Mouse (Mus musculus): ENCODE results near the gene T2.
A peak's percentile ranks its signal among the peaks of the same experiment; 100 is the strongest.
"Not testable (repeated sequence)": the region's sequence is repeated elsewhere in the genome, so short reads cannot be mapped to it uniquely, and the experiment has no call there.

T2 gene

DNA sequence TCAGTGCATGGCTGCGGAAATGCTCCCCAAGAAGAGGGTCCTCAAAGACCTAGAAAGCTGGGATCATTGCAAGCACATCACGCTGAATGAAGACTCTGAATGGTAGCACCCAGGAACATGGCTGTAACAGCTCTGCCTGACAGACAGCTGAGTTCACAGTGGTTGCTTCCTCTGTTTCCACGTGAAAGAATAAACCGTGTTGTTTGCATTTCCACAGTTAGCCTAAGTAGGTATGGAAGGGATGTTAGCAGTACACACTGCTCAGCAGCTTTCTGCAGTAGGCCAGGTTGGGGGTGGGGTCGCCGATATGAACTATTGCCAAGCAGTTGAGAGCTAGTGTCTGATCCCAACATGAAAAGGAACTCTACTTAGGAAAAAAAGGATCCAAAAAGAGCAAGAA, at the start of gene T2:
Gene T2 (plus strand): TSS at position 301 of the 400 bp plus-strand sequence.
- no peak for DNase-seq (ENCODE audit: low spot score)

- peak; percentile 96 for DNase-seq (ENCODE audit: low spot score)
These were observed 44.8 kb upstream of the T2 start, which contains the start of gene Sft2d1 for GRCm38 (mm10) chr17:8310838-8311614. Gene Sft2d1, plus strand, starts transcription at chr17:8311102.

GRCm38 (mm10) chr17:8311751-8312150, 44.0 kb upstream of the T2 start:
- no peak for DNase-seq (ENCODE audit: low spot score)

DNA sequence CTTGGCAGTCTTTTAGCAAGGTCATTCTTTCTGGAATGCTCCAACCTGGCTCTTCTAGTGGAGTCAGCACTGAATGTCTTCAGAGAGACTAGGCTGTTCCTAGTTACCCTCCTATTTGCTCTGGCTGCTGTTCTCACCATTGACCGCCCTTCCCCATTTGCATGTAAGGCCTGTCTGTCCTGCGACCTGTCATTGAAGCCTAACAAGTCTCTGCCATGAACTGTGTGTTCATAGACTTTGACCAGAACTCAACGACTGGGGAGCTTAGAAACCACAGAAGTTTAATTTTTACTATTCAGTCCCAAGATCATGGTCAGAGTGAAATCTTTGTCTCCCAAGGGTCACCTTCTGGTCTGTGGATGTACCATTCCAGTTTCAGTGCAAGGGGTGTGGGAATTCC, 41.8 kb upstream of the T2 start:
- no peak for DNase-seq (ENCODE audit: low spot score)

- DNase-seq (ENCODE audit: low spot score), result no peak
These were observed 39.5 kb upstream of the T2 start for GRCm38 (mm10) chr17:8316251-8316650.

- DNase-seq (ENCODE audit: low spot score), result not testable (repeated sequence)
These were observed 28.9 kb upstream of the T2 start for GRCm38 (mm10) chr17:8326877-8327276.

- no peak for DNase-seq (ENCODE audit: low spot score)
These were observed 27.1 kb upstream of the T2 start for GRCm38 (mm10) chr17:8328511-8329174.

- no peak for DNase-seq (ENCODE audit: low spot score)
These were observed 25.2 kb upstream of the T2 start for GRCm38 (mm10) chr17:8330602-8331001.

DNA sequence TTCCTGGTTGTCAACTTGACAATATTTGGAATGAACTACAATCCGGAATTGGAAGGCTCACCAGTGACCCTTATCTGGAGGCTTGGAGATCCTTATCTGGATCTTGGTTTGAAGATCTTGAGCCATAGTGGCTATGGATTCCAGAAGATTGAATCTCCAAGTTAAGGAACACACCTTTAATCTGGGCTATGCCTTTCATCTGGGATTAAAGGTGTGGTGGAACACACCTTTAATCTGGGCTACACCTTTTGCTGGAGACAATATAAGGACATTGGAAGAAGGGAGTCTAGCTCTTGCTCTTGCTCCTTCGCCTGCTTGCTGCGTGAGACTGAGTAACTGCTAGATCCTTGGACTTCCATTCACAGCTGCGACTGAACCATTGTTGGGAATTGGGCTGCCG, 18.6 kb upstream of the T2 start, which contains the start of gene Prr18:
Gene Prr18 (plus strand): TSS at position 301 of the 400 bp plus-strand sequence.
- not testable (repeated sequence) for DNase-seq (ENCODE audit: low spot score)

DNA sequence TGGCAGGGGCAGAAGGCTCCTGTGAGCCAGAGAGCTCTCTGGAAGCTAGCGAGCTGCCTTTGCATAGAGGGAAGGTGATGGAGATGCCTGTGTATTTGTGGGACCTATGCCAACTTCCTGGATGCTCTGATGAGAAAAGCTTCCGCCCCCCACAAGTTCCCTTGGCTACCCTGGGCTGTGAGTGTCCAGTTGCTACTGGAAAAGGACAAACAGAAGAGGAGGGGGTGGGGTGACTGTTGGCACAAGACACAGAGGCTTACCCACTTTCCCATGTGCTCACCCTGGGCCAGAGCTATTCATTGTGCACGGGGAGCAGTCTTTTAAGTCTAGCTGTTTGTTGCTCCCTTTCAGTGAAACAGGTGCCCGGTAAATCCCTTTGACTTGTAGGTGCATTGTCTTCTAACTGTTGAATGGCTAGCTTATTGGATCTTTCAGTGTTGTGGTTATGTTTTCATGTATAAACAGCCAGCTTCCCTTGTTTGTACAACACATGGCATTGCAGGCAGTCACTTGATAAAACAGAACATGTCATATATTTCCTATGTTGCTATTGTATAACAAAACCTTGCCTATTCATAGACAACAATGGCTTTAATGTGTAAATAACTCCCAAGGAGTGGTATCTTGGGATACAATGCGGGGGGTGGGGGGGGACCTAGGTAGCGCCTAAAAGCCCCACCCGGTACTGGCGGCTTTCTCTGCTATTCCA, 16.0 kb upstream of the T2 start:
- DNase-seq (ENCODE audit: low spot score), result no peak

DNA sequence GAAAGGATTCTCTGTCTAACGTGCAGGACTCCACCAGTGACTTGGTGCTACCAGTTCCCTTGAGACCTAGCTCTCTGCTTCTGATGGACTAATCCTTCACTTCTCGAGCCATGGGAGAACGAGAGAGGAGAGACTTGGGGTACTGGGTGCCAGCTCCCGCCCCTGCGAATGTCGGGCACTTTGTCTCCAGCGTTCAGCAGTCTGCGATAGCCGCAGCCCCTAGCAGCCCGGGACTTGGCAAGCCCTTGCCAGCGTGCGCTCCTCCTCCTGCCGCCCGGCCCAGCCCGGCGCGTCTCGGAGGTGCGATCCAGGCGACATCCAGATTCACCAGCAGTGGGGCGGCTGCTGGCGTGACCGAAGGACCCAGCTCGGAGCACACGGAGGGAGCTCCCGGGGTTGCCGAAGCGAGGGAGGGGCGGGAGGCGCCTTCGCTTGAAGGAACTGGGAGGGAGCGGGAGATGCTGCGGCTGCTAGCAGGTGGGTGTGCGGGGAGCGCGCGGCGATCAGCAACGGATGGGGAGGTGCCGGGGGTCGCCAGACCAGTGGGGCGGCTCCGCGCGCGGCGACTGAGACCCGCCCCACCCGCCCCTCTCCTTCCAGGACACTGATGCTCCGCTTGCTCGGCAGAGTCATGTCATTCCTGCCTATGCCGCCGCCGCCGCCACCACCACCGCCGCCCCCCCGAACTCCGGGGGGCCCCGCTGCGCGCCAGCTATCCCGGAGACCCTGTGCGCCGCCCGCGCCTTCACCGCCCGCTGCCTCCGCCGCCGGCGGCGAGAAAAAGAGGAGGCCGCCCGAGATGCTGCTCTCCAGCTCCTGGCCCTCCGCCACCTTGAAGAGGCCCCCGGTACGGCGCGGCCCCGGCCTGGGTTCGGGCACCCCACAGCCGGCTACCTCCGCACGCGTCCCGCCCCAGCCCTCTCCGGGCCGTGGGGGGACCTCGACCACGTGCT, 15.1 kb upstream of the T2 start:
- DNase-seq (ENCODE audit: low spot score), result no peak

GRCm38 (mm10) chr17:8341360-8341963, 14.3 kb upstream of the T2 start:
- DNase-seq (ENCODE audit: low spot score), result no peak

GRCm38 (mm10) chr17:8342706-8343105, 13.1 kb upstream of the T2 start:
- DNase-seq (ENCODE audit: low spot score), result no peak

DNA sequence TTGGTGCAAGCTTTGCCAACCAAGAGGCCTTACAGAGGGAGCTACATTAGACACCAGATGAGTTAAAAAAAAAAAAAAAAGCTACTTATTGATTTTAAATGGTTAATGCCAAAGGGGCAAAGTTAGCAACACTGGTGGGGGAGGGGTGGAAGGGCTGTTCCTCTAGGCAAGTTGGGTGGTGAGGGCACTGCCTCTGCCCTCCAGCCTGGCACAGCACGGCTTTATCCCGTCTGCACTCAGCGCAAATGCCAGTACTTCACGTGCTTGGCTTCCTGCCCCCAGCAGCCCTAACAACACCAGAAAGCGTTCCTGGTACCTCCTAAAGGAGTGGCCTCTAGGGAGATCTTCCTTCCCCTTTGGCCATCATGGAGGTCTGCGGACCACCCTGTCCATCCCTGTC, 12.4 kb upstream of the T2 start:
- no peak for DNase-seq (ENCODE audit: low spot score)

DNA sequence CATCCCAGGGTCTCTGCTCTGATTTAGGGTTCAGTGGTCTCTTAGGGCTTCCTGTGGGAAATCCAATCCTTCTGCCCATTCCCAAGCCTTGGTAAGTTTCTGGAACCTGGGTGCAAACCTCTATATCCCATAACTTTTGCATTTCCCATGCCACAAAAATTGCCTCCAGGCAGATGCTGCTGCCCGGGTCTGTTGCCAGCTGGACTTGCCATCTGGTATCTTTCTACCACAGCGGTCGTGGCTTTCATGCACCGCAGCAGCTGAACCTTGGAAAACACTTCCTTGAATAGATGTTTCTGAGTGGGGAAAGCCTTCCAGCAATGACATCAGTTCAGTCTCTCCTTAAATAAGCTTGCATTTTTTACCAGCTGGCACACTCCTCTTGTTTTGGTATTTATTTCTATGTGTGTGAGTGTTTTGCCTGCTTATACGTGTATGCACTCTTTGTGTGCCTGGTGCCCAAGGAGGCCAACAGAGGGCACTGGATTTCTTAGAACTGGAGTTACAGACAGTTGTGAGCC, 8.0 kb upstream of the T2 start:
- no peak for DNase-seq (ENCODE audit: low spot score)

DNA sequence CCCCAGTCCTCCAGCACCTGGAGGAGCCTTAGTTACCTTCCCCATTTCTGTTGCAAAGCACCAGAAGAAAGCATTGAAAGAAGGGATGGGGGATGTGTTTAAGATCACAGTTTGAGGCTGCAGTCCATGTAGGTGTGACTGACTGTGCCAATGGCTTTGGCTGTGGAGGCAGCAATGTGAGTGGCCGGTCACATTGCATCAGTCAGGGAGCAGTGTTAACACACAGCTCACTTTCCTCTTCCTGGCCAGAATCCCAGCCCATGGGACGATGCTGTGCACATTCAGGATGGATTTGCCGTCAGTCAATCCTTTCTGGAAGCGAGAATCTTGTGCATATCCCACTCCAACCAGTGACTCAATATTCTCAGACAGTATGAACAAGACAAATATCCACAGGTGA, 6.9 kb upstream of the T2 start:
- no peak for DNase-seq (ENCODE audit: low spot score)

DNA sequence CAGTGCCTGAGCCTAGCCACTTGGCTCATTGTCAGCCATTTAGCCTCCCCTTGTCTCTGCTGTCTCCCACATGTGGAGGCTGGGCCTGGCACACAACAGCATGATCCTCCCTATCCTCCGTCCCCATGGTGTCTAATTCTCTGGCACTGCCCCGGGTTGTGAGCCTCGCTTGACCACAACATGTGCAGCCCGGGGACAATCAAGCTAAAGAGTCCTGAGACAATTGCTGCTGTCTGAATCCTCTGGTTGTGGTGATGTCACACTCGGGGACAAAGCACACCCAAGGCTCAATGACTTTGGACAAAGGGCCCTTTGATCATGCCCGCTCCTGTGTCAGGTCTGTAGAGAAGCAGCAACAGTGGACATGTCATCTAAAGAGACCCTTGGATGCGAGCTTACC, 4.7 kb upstream of the T2 start:
- no peak for DNase-seq (ENCODE audit: low spot score)

DNA sequence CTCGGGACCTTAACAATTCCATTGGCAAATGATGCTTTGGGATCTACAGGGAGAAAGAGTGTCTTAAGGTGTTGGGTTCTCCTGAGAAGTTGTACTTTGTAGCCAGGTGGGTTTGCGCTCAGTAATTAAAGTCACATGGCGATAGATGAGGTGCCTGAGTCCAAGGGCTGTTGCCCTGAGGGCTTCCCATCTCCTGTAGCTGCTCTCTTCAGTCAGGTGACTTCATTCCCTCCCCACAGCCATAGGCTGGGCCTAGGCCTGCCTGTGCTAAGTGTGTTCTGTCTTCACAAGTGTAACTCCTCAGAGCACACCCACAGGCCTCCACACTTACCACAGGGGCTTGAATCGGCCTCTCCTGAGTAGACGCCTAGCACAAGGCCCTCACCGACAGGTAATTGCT, 1.7 kb downstream of the T2 start:
- DNase-seq (ENCODE audit: low spot score), result no peak

GRCm38 (mm10) chr17:8360876-8361275, 5.1 kb downstream of the T2 start:
- DNase-seq (ENCODE audit: low spot score), result no peak

- no peak for DNase-seq (ENCODE audit: low spot score)
These were observed 5.7 kb downstream of the T2 start for GRCm38 (mm10) chr17:8361281-8362103.
